Mouse (Mus musculus) c-Kit-negative CD71-positive TER-119-positive erythroid progenitor cells, embryonic 14.5 days (primary cell): Measurements from ENCODE around the gene Brms1l.
"Not testable (repeated sequence)": the region's sequence is repeated elsewhere in the genome, so short reads cannot be mapped to it uniquely, and the experiment has no call there.

Experiments
- DNase-seq: peaks from one replicate; pipeline ENCODE4 v3.0.0-alpha.2; 2013; ENCODE audit warnings: low read depth, low spot score

The Brms1l gene

DNA sequence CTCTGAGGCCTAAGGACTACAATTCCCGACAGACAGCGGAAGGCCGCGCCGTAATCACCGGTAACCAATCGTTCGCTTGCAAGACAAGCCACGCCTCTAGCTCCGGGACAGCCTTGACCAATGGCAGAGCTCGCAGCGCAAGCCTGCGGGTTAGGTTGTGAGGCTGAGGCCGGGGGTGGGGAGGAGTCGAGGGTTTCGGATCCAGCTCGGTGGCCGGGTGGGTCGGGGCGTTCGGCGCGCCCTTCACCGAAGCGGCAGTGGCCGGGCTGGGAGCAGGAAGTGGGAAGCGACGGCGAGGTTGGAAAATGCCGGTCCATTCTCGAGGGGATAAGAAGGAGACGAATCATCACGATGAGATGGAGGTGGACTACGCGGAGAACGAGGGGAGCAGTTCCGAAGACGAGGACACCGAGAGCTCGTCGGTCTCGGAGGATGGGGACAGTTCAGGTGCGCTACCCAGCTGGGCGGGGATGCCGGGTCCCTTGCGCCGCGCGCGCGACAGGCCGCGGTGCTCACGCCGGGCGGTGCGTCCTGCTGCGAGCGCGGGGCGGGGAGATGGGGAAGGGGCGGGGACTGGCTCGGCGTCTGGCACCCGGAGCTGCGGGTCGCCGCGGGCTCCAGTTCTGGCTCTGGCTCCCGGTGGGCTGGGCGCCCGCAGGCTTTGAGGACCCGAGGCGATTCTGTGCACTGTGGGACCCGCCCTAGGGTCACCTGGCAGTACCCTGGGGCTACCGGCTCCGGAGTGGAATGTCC, at the start of gene Brms1l:
Gene Brms1l (plus strand): TSS at position 126 of the 753 bp plus-strand sequence.
- peak; percentile 88 for DNase-seq

- DNase-seq, result not testable (repeated sequence)
Observed at GRCm38 (mm10) chr12:55794485-55794884, 41.6 kb upstream of the Brms1l start.

DNA sequence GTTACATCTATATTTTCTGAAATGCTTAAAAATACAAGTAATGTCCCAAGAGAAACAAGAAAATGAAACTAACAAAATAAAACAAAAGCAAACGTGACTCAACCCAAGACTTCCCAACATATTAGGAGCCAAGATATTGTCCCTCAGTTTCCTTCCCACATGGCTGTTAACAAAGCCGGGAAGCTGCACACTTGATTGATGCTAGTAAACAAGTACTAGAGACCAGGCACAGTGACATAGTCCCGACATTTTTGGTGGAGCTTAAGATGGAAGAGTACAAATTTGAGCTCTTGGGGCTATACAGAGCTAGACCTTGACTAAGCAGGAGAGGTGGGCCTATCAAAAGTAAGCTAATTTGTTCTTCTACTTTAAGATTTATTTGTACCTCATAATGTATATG, 39.0 kb upstream of the Brms1l start:
- no peak for DNase-seq

DNA sequence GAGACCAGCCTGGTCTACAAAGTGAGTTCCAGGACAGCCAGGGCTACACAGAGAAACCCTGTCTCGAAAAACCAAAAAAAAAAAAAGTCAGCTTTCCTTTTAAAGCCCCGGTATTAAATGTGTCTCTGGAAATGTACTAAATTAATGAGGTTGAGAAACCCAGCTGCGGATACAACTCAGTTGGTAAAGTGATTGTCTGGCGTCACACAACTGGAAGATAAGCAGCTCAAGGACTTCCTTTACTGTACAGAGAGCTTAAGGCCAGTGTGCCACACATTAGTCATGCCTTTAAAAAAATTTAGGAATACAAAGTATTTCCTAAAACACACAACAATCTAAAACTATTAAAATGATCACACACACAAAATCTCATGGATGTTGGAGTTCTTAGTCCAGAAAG, 37.4 kb upstream of the Brms1l start:
- no peak for DNase-seq

- no peak for DNase-seq
Observed at GRCm38 (mm10) chr12:55800144-55800543, 36.0 kb upstream of the Brms1l start.

DNA sequence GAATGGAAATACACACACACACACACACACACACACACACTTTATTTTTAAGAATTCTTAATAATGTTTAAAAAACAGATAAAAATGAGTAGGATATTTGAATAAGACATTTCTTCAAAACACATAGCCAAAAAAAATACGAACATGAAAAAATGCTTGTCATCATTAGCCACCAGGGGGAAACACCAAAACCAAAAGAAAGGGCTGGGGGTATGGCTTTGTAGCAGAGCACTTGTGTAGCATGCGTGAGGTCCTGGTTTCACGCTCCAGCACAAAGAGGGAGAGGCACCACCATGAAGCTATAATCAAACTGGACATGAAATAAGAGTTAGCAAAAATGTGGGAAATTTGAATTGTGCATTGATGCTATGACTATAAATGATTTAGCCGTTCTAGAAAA, 35.0 kb upstream of the Brms1l start:
- no peak for DNase-seq

- no peak for DNase-seq
Observed at GRCm38 (mm10) chr12:55805035-55805434, 31.1 kb upstream of the Brms1l start.

- DNase-seq, result no peak
Observed at GRCm38 (mm10) chr12:55816488-55816887, 19.6 kb upstream of the Brms1l start.

GRCm38 (mm10) chr12:55820119-55820660, 15.9 kb upstream of the Brms1l start:
- peak; percentile 28 for DNase-seq

- DNase-seq, result peak; percentile 86
Observed at GRCm38 (mm10) chr12:55820661-55821314, 15.3 kb upstream of the Brms1l start, which contains the start of gene Ralgapa1. TSS of gene Ralgapa1 (minus strand) at chr12:55821167.

DNA sequence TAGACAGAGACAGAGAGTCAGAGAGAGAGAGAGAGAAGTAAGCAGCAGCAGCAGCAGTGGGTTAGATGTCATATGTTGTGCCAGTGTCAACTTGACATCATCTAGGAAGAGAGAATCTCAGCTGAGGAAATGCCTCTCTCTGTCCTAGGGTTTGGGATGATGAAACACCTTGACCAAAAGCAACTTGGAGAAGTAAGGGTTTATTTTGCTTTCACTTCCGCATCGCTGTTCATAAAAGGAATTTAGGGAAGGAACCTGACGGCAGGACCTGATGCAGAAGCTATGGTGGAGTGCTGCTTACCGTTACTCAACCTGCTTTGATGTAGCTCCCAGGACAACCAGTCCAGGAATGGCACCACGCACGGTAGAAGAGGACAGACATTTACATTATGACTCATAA, 12.1 kb upstream of the Brms1l start:
- DNase-seq, result no peak

DNA sequence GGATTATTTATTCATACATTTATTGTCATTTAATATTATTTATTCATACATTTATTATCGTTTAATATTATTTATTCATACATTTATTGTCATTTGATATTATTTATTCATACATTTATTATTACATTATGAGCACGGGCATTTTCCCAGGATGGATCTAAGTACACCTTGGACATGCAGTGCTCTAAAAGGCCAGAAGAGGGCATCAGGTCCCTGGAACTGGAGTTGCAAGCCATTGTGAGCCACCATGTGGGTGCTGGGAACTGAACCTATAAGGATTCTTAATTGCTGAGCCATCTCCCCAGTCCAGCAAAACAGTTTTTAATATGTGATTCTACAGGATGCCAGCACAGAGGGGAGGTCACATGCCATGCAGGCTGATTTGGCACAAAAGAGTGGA, 10.6 kb upstream of the Brms1l start:
- DNase-seq, result no peak

GRCm38 (mm10) chr12:55831101-55831500, 5.0 kb upstream of the Brms1l start:
- DNase-seq, result peak; percentile 11

DNA sequence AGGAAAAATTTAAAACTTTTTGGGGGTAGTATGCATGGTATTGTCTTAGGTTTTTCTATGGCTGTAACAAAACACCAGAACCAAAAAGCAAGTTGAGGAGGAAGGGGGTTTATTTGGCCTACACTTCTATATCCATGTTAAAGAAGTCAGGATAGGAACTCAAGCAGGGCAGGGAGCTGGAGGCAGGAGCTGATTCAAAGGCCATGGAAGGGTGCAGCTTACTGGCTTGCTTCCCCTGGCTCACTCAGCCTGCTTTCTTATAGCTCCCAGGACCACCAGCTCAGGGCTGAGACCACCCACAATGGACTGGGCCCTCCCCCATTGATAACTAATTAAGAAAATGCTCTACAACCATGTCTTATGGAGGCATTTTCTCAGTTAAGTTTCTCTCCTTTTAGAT, 3.2 kb upstream of the Brms1l start:
- DNase-seq, result no peak

- DNase-seq, result no peak
Observed at GRCm38 (mm10) chr12:55833906-55834625, 2.1 kb upstream of the Brms1l start.

DNA sequence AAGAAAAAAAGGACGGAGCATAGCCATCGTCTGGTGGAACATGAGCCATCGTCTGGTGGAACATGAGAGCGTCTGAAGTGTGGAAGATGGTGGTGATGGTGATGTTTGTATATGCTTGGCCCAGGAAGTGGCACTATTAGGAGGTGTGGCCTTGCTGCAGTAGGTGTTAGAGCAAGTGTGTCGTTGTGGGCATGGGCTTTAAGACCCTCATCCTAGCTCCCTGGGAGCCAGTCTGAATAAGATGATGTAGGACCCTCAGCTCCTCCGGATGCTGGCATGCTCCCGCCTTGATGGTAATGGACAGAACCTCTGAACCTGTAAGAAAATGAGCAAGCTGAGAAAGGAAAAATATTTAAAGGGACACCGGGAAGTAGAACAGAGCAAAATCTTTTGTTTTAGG, 1.2 kb upstream of the Brms1l start:
- no peak for DNase-seq

- DNase-seq, result no peak
Observed at GRCm38 (mm10) chr12:55835857-55836198, 296 bp upstream of the Brms1l start.

DNA sequence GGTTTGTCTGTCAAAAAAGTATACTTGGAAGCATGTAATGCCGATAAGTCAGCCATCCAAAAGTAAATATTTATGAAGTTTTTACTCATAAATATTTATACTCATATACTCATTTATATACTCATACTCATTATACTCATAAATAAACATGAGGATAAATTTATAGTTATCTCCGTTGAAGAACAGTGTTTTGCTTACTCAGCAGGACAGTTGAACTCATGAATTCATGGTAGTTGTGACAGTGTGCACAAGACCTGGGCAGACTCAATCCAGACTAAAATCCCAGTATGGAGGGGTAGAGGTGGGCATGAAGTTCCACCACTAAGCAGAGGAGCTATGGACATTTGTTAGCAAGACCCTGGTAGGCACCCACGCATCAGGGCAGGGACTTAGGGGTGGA, 1.4 kb downstream of the Brms1l start:
- DNase-seq, result no peak

GRCm38 (mm10) chr12:55846741-55847140, 10.6 kb downstream of the Brms1l start:
- DNase-seq, result no peak

GRCm38 (mm10) chr12:55847851-55848250, 11.7 kb downstream of the Brms1l start:
- DNase-seq, result no peak

DNA sequence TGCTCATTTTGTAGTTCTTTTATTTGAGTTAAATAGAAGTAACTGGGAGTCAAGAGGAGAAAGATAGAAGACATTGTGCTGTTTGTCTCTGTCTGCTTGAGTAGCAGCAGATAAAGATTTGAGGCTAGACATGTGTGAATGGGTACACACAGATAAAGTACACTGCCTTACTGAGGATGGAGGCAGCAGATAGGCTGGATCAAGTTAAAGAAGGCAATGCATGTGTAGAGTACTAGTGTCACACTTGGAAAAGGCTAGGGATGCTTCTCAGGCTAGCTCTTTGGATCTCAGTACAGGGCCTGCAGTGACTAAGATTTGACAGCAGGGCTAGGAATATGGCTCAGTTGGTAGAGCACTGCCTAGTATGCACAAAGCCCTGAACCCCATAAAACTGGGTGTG, 14.5 kb downstream of the Brms1l start:
- no peak for DNase-seq
